Mouse (Mus musculus): Measurements from ENCODE around the gene Cyp46a1. TPM values are rescaled to one million over a fixed set of nuclear protein-coding genes. Genes with fewer than 3 reads are reported as not detected.

Gene Cyp46a1
- polyA plus RNA-seq, 1 experiment from 2014 or later: 16.7 TPM

- H3K4me3 ChIP-seq (replicated peaks): no peak overlapping the region
- ATAC-seq: no peak
- no peaks in the 10 kb centered on the region for H3K36me3 ChIP-seq
- no peaks in the 10 kb centered on the region for H3K9me3 ChIP-seq
- H3K27ac ChIP-seq: no peak overlapping the region
- H3K9ac ChIP-seq (replicated peaks): no peak overlapping the region
- H3K4me1 ChIP-seq (replicated peaks): peaks cover 20% of the 10 kb centered on the region
- no peak overlapping the region for H3K4me2 ChIP-seq (replicated peaks)
- 69% methylated on average over 6 of the region's 6 CpGs for WGBS
- peaks cover 12% of the 10 kb centered on the region; the same call in 1 of the 2 replicates for H3K27me3 ChIP-seq
Measured at GRCm38 (mm10) chr12:108303778-108304365, 30.3 kb upstream of the Cyp46a1 start.

- Histone ChIP-seq H3K27ac (no peak overlapping the region), H3K4me1 (replicated peaks) (peaks cover 20% of the 10 kb centered on the region), H3K9ac (replicated peaks) (no peak overlapping the region), H3K27me3 (peaks cover 12% of the 10 kb centered on the region; the same call in 1 of the 2 replicates), H3K9me3 (no peaks in the 10 kb centered on the region), H3K36me3 (no peaks in the 10 kb centered on the region), H3K4me2 (replicated peaks) (no peak overlapping the region), H3K4me3 (replicated peaks) (no peak overlapping the region)
- no peak for ATAC-seq
- WGBS: 77% methylated on average over 8 of the region's 8 CpGs
Measured at GRCm38 (mm10) chr12:108305172-108305571, 29.0 kb upstream of the Cyp46a1 start.

- Histone ChIP-seq H3K27me3 (peaks cover 12% of the 10 kb centered on the region; the same call in 1 of the 2 replicates), H3K4me3 (replicated peaks) (peak within 1 kb of the TSS; percentile 61), H3K36me3 (no peaks in the 10 kb centered on the region), H3K4me2 (replicated peaks) (peak within 1 kb of the TSS; percentile 96), H3K9ac (replicated peaks) (peak within 1 kb of the TSS; percentile 91), H3K9me3 (no peaks in the 10 kb centered on the region), H3K27ac (no peak within 1 kb of the TSS), H3K4me1 (replicated peaks) (peaks cover 27% of the 10 kb centered on the region)
- 5% methylated on average over 67 of the region's 67 CpGs for WGBS
- peak; percentile 63 for ATAC-seq
Measured at GRCm38 (mm10) chr12:108305812-108306794, 28.1 kb upstream of the Cyp46a1 start, which contains the start of gene Hhipl1. Gene Hhipl1, plus strand, starts transcription at chr12:108306270.

GRCm38 (mm10) chr12:108307553-108307952 lies 26.6 kb upstream of the Cyp46a1 start:
- Histone ChIP-seq H3K9ac (replicated peaks) (0 out of 2 replicates have a peak overlapping the region, but pooled peaks have one; percentile 28), H3K36me3 (no peaks in the 10 kb centered on the region), H3K27me3 (peaks cover 12% of the 10 kb centered on the region; the same call in 1 of the 2 replicates), H3K4me1 (replicated peaks) (peaks cover 34% of the 10 kb centered on the region), H3K4me3 (replicated peaks) (no peak overlapping the region), H3K9me3 (no peaks in the 10 kb centered on the region), H3K27ac (no peak overlapping the region), H3K4me2 (replicated peaks) (peak overlapping the region; percentile 96; the same call in 1 of the 2 replicates)
- WGBS: 30% methylated on average over 14 of the region's 14 CpGs
- 0 out of 2 replicates have a peak, but pooled peaks have one; percentile 22 for ATAC-seq

- Histone ChIP-seq H3K4me1 (replicated peaks) (peaks cover 40% of the 10 kb centered on the region), H3K27ac (no peak overlapping the region), H3K9ac (replicated peaks) (no peak overlapping the region), H3K9me3 (no peaks in the 10 kb centered on the region), H3K4me3 (replicated peaks) (no peak overlapping the region), H3K36me3 (no peaks in the 10 kb centered on the region), H3K27me3 (peaks cover 12% of the 10 kb centered on the region; the same call in 1 of the 2 replicates), H3K4me2 (replicated peaks) (no peak overlapping the region)
- 92% methylated on average over 16 of the region's 16 CpGs for WGBS
- no peak for ATAC-seq
Measured at GRCm38 (mm10) chr12:108308363-108308856, 25.8 kb upstream of the Cyp46a1 start.

- Histone ChIP-seq H3K4me3 (replicated peaks) (no peak overlapping the region), H3K27ac (no peak overlapping the region), H3K36me3 (no peaks in the 10 kb centered on the region), H3K9me3 (no peaks in the 10 kb centered on the region), H3K4me1 (replicated peaks) (peaks cover 40% of the 10 kb centered on the region), H3K4me2 (replicated peaks) (no peak overlapping the region), H3K9ac (replicated peaks) (no peak overlapping the region), H3K27me3 (peaks cover 12% of the 10 kb centered on the region; the same call in 1 of the 2 replicates)
- 80% methylated on average over 7 of the region's 8 CpGs for WGBS
- ATAC-seq: no peak
Measured at GRCm38 (mm10) chr12:108309116-108309794, 24.9 kb upstream of the Cyp46a1 start.

- ATAC-seq: no peak
- no peak overlapping the region for H3K27ac ChIP-seq
- WGBS: 84% methylated on average over 4 of the region's 4 CpGs
- H3K4me1 ChIP-seq (replicated peaks): peaks cover 40% of the 10 kb centered on the region
- H3K9me3 ChIP-seq: no peaks in the 10 kb centered on the region
- no peak overlapping the region for H3K4me2 ChIP-seq (replicated peaks)
- peaks cover 6% of the 10 kb centered on the region; the same call in 1 of the 2 replicates for H3K27me3 ChIP-seq
- no peak overlapping the region for H3K4me3 ChIP-seq (replicated peaks)
- no peak overlapping the region for H3K9ac ChIP-seq (replicated peaks)
- H3K36me3 ChIP-seq: no peaks in the 10 kb centered on the region
Measured at GRCm38 (mm10) chr12:108310041-108310440, 24.1 kb upstream of the Cyp46a1 start.

- no peak overlapping the region for H3K27ac ChIP-seq
Measured at GRCm38 (mm10) chr12:108310456-108311027, 23.6 kb upstream of the Cyp46a1 start.

GRCm38 (mm10) chr12:108311741-108312290 lies 22.4 kb upstream of the Cyp46a1 start:
- Histone ChIP-seq H3K36me3 (no peaks in the 10 kb centered on the region), H3K4me1 (replicated peaks) (peaks cover 39% of the 10 kb centered on the region), H3K9me3 (no peaks in the 10 kb centered on the region), H3K27me3 (0 out of 2 replicates have a peak, but pooled peaks cover 5% of the 10 kb centered on the region), H3K9ac (replicated peaks) (no peak overlapping the region), H3K4me3 (replicated peaks) (no peak overlapping the region), H3K27ac (no peak overlapping the region), H3K4me2 (replicated peaks) (no peak overlapping the region)
- 85% methylated on average over 27 of the region's 27 CpGs for WGBS
- ATAC-seq: no peak

More at GRCm38 (mm10) chr12:108310456-108311027, 23.6 kb upstream of the Cyp46a1 start:
- no peak overlapping the region for H3K9ac ChIP-seq (replicated peaks)
- peaks cover 2% of the 10 kb centered on the region; the same call in 1 of the 2 replicates for H3K27me3 ChIP-seq
- 81% methylated on average over 7 of the region's 7 CpGs for WGBS
- no peaks in the 10 kb centered on the region for H3K36me3 ChIP-seq
- no peak for ATAC-seq
- H3K4me3 ChIP-seq (replicated peaks): no peak overlapping the region
- no peaks in the 10 kb centered on the region for H3K9me3 ChIP-seq
- H3K4me1 ChIP-seq (replicated peaks): peaks cover 39% of the 10 kb centered on the region
- no peak overlapping the region for H3K4me2 ChIP-seq (replicated peaks)

- H3K9ac ChIP-seq (replicated peaks): no peak overlapping the region
- ATAC-seq: no peak
- no peak overlapping the region for H3K4me3 ChIP-seq (replicated peaks)
- H3K4me2 ChIP-seq (replicated peaks): no peak overlapping the region
- H3K36me3 ChIP-seq: no peaks in the 10 kb centered on the region
- H3K9me3 ChIP-seq: no peaks in the 10 kb centered on the region
- H3K4me1 ChIP-seq (replicated peaks): peaks cover 39% of the 10 kb centered on the region
- H3K27me3 ChIP-seq: peaks cover 5% of the 10 kb centered on the region; the same call in 1 of the 2 replicates
- H3K27ac ChIP-seq: no peak overlapping the region
- 41% methylated on average over 6 of the region's 6 CpGs for WGBS
Measured at GRCm38 (mm10) chr12:108312432-108312851, 21.7 kb upstream of the Cyp46a1 start.
